Mouse (Mus musculus): ENCODE data around the gene Eral1. TPM values are rescaled to one million over a fixed set of nuclear protein-coding genes. Genes with fewer than 3 reads are reported as not detected.

The Eral1 gene
- total and polyA plus RNA-seq, 2 experiments from 2014 or later, result 26.1 to 30.7 TPM

DNA sequence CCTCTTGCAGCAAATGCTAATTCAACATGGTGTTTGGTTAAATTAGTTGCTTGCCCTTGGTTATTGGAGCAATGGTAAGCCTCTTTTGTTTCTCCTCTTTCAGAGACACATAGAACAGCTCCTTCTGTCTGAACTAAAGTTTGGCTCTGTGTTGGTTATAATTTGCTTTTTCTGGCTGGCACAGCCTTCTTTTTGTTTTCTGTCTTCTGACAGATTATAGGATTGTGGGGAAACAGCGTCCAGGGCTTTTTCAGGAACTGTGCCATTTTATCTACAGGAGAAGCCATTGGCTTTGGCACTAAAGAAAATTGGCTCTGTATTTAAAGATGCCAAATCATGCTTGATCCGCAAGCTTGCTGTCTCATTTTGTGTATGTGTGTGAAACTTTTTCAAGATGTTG is 33.4 kb upstream of the Eral1 start:
- H3K9me3 ChIP-seq (ENCODE audit: low read length), result no peaks in the 10 kb centered on the region
- WGBS, result 44% methylated on average over 2 of the region's 2 CpGs
- no peak for TF ChIP-seq CTCF (IDR thresholded peaks at IDR 0.05)
- ATAC-seq (ENCODE audit: low FRiP score), result no peak
- DNase-seq (ENCODE audit: low spot score), result peak; percentile 51
- H3K4me2 ChIP-seq (ENCODE audit: low read depth, low read length, poor library complexity, severe bottlenecking), result no peak overlapping the region
- H3K4me3 ChIP-seq (ENCODE audit: low read depth, low read length), result no peak overlapping the region
- H3K9ac ChIP-seq (replicated peaks; ENCODE audit: low read length, poor library complexity, severe bottlenecking), result no peak overlapping the region
- H3K4me1 ChIP-seq (ENCODE audit: insufficient read depth, low read length), result peaks cover 11% of the 10 kb centered on the region
- no peaks in the 10 kb centered on the region for H3K36me3 ChIP-seq (ENCODE audit: insufficient read depth, low read length)
- no peaks in the 10 kb centered on the region for H3K27me3 ChIP-seq (ENCODE audit: insufficient read depth, low read length)
- no peak overlapping the region for H3K27ac ChIP-seq (ENCODE audit: low read depth, low read length)

GRCm38 (mm10) chr11:78104501-78104900 is 24.3 kb upstream of the Eral1 start:
- WGBS, result 94% methylated on average over 5 of the region's 5 CpGs
- no peak for ATAC-seq (ENCODE audit: low FRiP score)
- H3K27ac ChIP-seq (ENCODE audit: low read depth, low read length), result no peak overlapping the region

DNA sequence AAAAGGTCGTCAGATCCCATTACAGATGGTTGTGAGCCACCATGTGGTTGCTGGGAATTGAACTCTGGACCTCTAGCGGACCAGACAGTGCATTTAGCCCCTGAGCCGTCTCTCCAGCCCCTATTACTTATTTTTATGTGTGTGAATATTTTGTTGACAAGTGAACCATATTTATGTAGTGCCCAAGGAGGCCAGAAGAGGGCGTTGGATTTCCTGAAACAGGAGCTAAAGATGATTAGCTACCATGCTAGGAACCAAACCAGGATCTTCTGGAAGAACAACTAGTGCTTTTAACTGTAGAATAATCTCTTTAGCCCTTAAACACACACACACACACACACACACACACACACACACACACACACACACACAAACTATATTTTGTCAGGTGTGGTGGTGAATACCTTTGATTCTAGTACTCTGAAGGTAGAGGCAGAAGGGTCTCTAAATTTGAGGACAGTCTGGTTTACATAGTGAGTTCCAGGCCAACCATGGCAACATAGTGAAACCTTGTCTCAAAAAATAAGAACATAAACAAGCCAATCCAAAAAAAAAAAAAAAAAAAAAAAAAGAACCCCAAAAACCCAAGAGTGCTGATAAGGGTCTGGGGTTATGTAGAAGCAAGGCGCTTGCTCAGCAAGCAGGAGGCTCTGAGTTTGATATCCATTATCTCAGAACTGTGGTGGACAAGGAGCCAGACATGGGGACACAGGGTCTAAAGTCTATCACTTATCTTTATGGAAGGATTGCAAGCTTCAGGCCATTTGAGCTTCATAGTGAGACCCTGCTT is 23.0 kb upstream of the Eral1 start:
- Histone ChIP-seq H3K9me3 (ENCODE audit: low read length) (no peaks in the 10 kb centered on the region), H3K27me3 (ENCODE audit: insufficient read depth, low read length) (no peaks in the 10 kb centered on the region), H3K4me3 (ENCODE audit: low read depth, low read length) (no peak overlapping the region), H3K4me1 (ENCODE audit: insufficient read depth, low read length) (no peaks in the 10 kb centered on the region), H3K36me3 (ENCODE audit: insufficient read depth, low read length) (no peaks in the 10 kb centered on the region), H3K9ac (replicated peaks; ENCODE audit: low read length, poor library complexity, severe bottlenecking) (no peak overlapping the region), H3K4me2 (ENCODE audit: low read depth, low read length, poor library complexity, severe bottlenecking) (no peak overlapping the region), H3K27ac (ENCODE audit: low read depth, low read length) (no peak overlapping the region)
- DNase-seq (ENCODE audit: low spot score) (no peak), ATAC-seq (ENCODE audit: low FRiP score) (no peak)
- 72% methylated on average over 5 of the region's 5 CpGs for WGBS
- peak; percentile 23; the same call in 1 of the 2 replicates for TF ChIP-seq CTCF (IDR thresholded peaks at IDR 0.05)

More at GRCm38 (mm10) chr11:78104501-78104900, 24.3 kb upstream of the Eral1 start:
- no peaks in the 10 kb centered on the region for H3K27me3 ChIP-seq (ENCODE audit: insufficient read depth, low read length)
- no peak overlapping the region for H3K9ac ChIP-seq (replicated peaks; ENCODE audit: low read length, poor library complexity, severe bottlenecking)
- no peak overlapping the region for H3K4me2 ChIP-seq (ENCODE audit: low read depth, low read length, poor library complexity, severe bottlenecking)
- TF ChIP-seq CTCF (IDR thresholded peaks at IDR 0.05), result no peak
- DNase-seq (ENCODE audit: low spot score), result no peak
- no peaks in the 10 kb centered on the region for H3K36me3 ChIP-seq (ENCODE audit: insufficient read depth, low read length)
- H3K9me3 ChIP-seq (ENCODE audit: low read length), result no peaks in the 10 kb centered on the region
- H3K4me1 ChIP-seq (ENCODE audit: insufficient read depth, low read length), result no peaks in the 10 kb centered on the region
- H3K4me3 ChIP-seq (ENCODE audit: low read depth, low read length), result no peak overlapping the region

DNA sequence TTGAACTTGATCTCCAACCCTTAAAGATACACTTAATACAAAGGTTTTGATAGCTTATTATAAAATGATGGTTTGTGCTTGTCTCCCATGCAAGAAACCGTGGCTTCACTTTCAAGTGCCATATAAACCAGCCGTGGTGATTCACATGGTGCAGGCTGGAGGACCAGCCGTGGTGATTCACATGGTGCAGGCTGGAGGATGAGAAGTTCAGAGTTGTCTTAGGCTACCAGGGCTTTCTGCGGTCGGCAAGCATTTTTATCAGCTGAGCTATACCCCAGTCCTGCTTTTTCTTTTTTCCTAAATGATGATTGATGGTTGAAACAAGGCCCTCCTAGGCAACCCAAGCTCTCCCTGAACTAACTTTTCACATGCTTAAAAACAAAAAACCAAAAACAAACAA is 22.0 kb upstream of the Eral1 start:
- Histone ChIP-seq H3K9ac (replicated peaks; ENCODE audit: low read length, poor library complexity, severe bottlenecking) (no peak overlapping the region), H3K27ac (ENCODE audit: low read depth, low read length) (no peak overlapping the region), H3K9me3 (ENCODE audit: low read length) (no peaks in the 10 kb centered on the region), H3K27me3 (ENCODE audit: insufficient read depth, low read length) (no peaks in the 10 kb centered on the region), H3K36me3 (ENCODE audit: insufficient read depth, low read length) (no peaks in the 10 kb centered on the region), H3K4me3 (ENCODE audit: low read depth, low read length) (no peak overlapping the region), H3K4me2 (ENCODE audit: low read depth, low read length, poor library complexity, severe bottlenecking) (no peak overlapping the region), H3K4me1 (ENCODE audit: insufficient read depth, low read length) (0 out of 2 replicates have a peak, but pooled peaks cover 3% of the 10 kb centered on the region)
- DNase-seq (ENCODE audit: low spot score) (no peak), ATAC-seq (ENCODE audit: low FRiP score) (no peak)
- 89% methylated on average over 5 of the region's 5 CpGs for WGBS
- no peak for TF ChIP-seq CTCF (IDR thresholded peaks at IDR 0.05)

- Histone ChIP-seq H3K27ac (ENCODE audit: low read depth, low read length) (no peak overlapping the region), H3K9me3 (ENCODE audit: low read length) (no peaks in the 10 kb centered on the region), H3K4me3 (ENCODE audit: low read depth, low read length) (no peak overlapping the region), H3K27me3 (ENCODE audit: insufficient read depth, low read length) (no peaks in the 10 kb centered on the region), H3K36me3 (ENCODE audit: insufficient read depth, low read length) (no peaks in the 10 kb centered on the region), H3K4me1 (ENCODE audit: insufficient read depth, low read length) (peaks cover 8% of the 10 kb centered on the region; the same call in 1 of the 2 replicates), H3K4me2 (ENCODE audit: low read depth, low read length, poor library complexity, severe bottlenecking) (no peak overlapping the region), H3K9ac (replicated peaks; ENCODE audit: low read length, poor library complexity, severe bottlenecking) (no peak overlapping the region)
- ATAC-seq (ENCODE audit: low FRiP score) (no peak), DNase-seq (ENCODE audit: low spot score) (no peak)
- WGBS, result 84% methylated on average over 11 of the region's 11 CpGs
- no peak for TF ChIP-seq CTCF (IDR thresholded peaks at IDR 0.05)
Observed at GRCm38 (mm10) chr11:78100746-78101145, 20.6 kb upstream of the Eral1 start.

- no peaks in the 10 kb centered on the region for H3K27me3 ChIP-seq (ENCODE audit: insufficient read depth, low read length)
- ATAC-seq (ENCODE audit: low FRiP score), result no peak
- no peak for TF ChIP-seq CTCF (IDR thresholded peaks at IDR 0.05)
- no peak for DNase-seq (ENCODE audit: low spot score)
- H3K27ac ChIP-seq (ENCODE audit: low read depth, low read length), result no peak overlapping the region
- no peaks in the 10 kb centered on the region for H3K36me3 ChIP-seq (ENCODE audit: insufficient read depth, low read length)
- 58% methylated on average over 3 of the region's 3 CpGs for WGBS
- peak overlapping the region; percentile 18 for H3K4me3 ChIP-seq (ENCODE audit: low read depth, low read length)
- no peaks in the 10 kb centered on the region for H3K9me3 ChIP-seq (ENCODE audit: low read length)
- peaks cover 12% of the 10 kb centered on the region; the same call in 1 of the 2 replicates for H3K4me1 ChIP-seq (ENCODE audit: insufficient read depth, low read length)
- H3K4me2 ChIP-seq (ENCODE audit: low read depth, low read length, poor library complexity, severe bottlenecking), result peak overlapping the region; percentile 48
- 0 out of 2 replicates have a peak overlapping the region, but pooled peaks have one; percentile 24 for H3K9ac ChIP-seq (replicated peaks; ENCODE audit: low read length, poor library complexity, severe bottlenecking)
Observed at GRCm38 (mm10) chr11:78097077-78097476, 16.9 kb upstream of the Eral1 start.

Measured in midbrain, postnatal 0 days (tissue).